Mouse (Mus musculus): Measurements from ENCODE around the gene Tmem131. TPM values are rescaled to one million over a fixed set of nuclear protein-coding genes. Genes with fewer than 3 reads are reported as not detected.

The Tmem131 gene
- polyA plus RNA-seq, 1 experiment from 2014 or later: 6.5 TPM

- Histone ChIP-seq H3K4me2 (no peak overlapping the region), H3K4me3 (no peak overlapping the region), H3K4me1 (peaks cover 15% of the 10 kb centered on the region), H3K9ac (no peak overlapping the region), H3K9me3 (no peaks in the 10 kb centered on the region), H3K36me3 (peaks cover 14% of the 10 kb centered on the region), H3K27ac (replicated peaks) (no peak overlapping the region), H3K27me3 (replicated peaks) (no peaks in the 10 kb centered on the region)
- 72% methylated on average over 4 of the region's 4 CpGs for WGBS
- ATAC-seq (ENCODE audit: extremely low read depth, insufficient number of reproducible peaks, low FRiP score, low TSS enrichment): no peak
Observed at GRCm38 (mm10) chr1:36851392-36851791, 92.1 kb downstream of the Tmem131 start.

- Histone ChIP-seq H3K27me3 (replicated peaks) (no peaks in the 10 kb centered on the region), H3K9ac (no peak overlapping the region), H3K27ac (replicated peaks) (no peak overlapping the region), H3K4me1 (peaks cover 25% of the 10 kb centered on the region), H3K36me3 (peaks cover 5% of the 10 kb centered on the region), H3K4me3 (no peak overlapping the region), H3K9me3 (no peaks in the 10 kb centered on the region), H3K4me2 (no peak overlapping the region)
- no peak for ATAC-seq (ENCODE audit: extremely low read depth, insufficient number of reproducible peaks, low FRiP score, low TSS enrichment)
- WGBS: 76% methylated on average over 1 of the region's 1 CpGs
Observed at GRCm38 (mm10) chr1:36848036-36848435, 95.4 kb downstream of the Tmem131 start.

GRCm38 (mm10) chr1:36847276-36847675, 96.2 kb downstream of the Tmem131 start:
- Histone ChIP-seq H3K4me1 (peaks cover 20% of the 10 kb centered on the region), H3K4me3 (no peak overlapping the region), H3K4me2 (no peak overlapping the region), H3K27ac (replicated peaks) (0 out of 2 replicates have a peak overlapping the region, but pooled peaks have one; percentile 8), H3K36me3 (peaks cover 5% of the 10 kb centered on the region), H3K9ac (no peak overlapping the region), H3K9me3 (no peaks in the 10 kb centered on the region), H3K27me3 (replicated peaks) (no peaks in the 10 kb centered on the region)
- WGBS: 44% methylated on average over 8 of the region's 8 CpGs
- no peak for ATAC-seq (ENCODE audit: extremely low read depth, insufficient number of reproducible peaks, low FRiP score, low TSS enrichment)

GRCm38 (mm10) chr1:36845031-36845430, 98.4 kb downstream of the Tmem131 start:
- no peak overlapping the region for H3K4me2 ChIP-seq
- ATAC-seq (ENCODE audit: extremely low read depth, insufficient number of reproducible peaks, low FRiP score, low TSS enrichment): no peak
- no peak overlapping the region for H3K4me3 ChIP-seq
- H3K27ac ChIP-seq (replicated peaks): no peak overlapping the region
- H3K9me3 ChIP-seq: no peaks in the 10 kb centered on the region
- 25% methylated on average over 5 of the region's 5 CpGs for WGBS
- peaks cover 17% of the 10 kb centered on the region for H3K4me1 ChIP-seq
- H3K9ac ChIP-seq: no peak overlapping the region
- peaks cover 12% of the 10 kb centered on the region for H3K36me3 ChIP-seq
- H3K27me3 ChIP-seq (replicated peaks): no peaks in the 10 kb centered on the region

- Histone ChIP-seq H3K27me3 (replicated peaks) (no peaks in the 10 kb centered on the region), H3K27ac (replicated peaks) (no peak overlapping the region), H3K9me3 (no peaks in the 10 kb centered on the region), H3K4me2 (no peak overlapping the region), H3K36me3 (peaks cover 36% of the 10 kb centered on the region), H3K9ac (no peak overlapping the region), H3K4me1 (peaks cover 10% of the 10 kb centered on the region), H3K4me3 (no peak overlapping the region)
- ATAC-seq (ENCODE audit: extremely low read depth, insufficient number of reproducible peaks, low FRiP score, low TSS enrichment): no peak
- whole genome bisulfite sequencing: 75% methylated on average over 1 of the region's 1 CpGs
Observed at GRCm38 (mm10) chr1:36841806-36842205, 101.7 kb downstream of the Tmem131 start.

GRCm38 (mm10) chr1:36840959-36841358, 102.5 kb downstream of the Tmem131 start:
- no peaks in the 10 kb centered on the region for H3K27me3 ChIP-seq (replicated peaks)
- WGBS: 94% methylated on average over 2 of the region's 2 CpGs
- peaks cover 42% of the 10 kb centered on the region for H3K36me3 ChIP-seq
- H3K4me1 ChIP-seq: peaks cover 10% of the 10 kb centered on the region
- ATAC-seq (ENCODE audit: extremely low read depth, insufficient number of reproducible peaks, low FRiP score, low TSS enrichment): no peak
- no peak overlapping the region for H3K4me2 ChIP-seq
- H3K27ac ChIP-seq (replicated peaks): no peak overlapping the region
- no peak overlapping the region for H3K4me3 ChIP-seq
- H3K9me3 ChIP-seq: no peaks in the 10 kb centered on the region
- H3K9ac ChIP-seq: no peak overlapping the region

GRCm38 (mm10) chr1:36839858-36840257, 103.6 kb downstream of the Tmem131 start:
- Histone ChIP-seq H3K4me2 (no peak overlapping the region), H3K9me3 (no peaks in the 10 kb centered on the region), H3K27me3 (replicated peaks) (no peaks in the 10 kb centered on the region), H3K9ac (no peak overlapping the region), H3K36me3 (peaks cover 53% of the 10 kb centered on the region), H3K4me1 (peaks cover 5% of the 10 kb centered on the region), H3K27ac (replicated peaks) (no peak overlapping the region), H3K4me3 (no peak overlapping the region)
- WGBS: 87% methylated on average over 3 of the region's 3 CpGs
- no peak for ATAC-seq (ENCODE audit: extremely low read depth, insufficient number of reproducible peaks, low FRiP score, low TSS enrichment)

- Histone ChIP-seq H3K4me2 (no peak overlapping the region), H3K4me1 (no peaks in the 10 kb centered on the region), H3K27ac (replicated peaks) (no peak overlapping the region), H3K4me3 (no peak overlapping the region), H3K9me3 (no peaks in the 10 kb centered on the region), H3K36me3 (peaks cover 79% of the 10 kb centered on the region), H3K27me3 (replicated peaks) (no peaks in the 10 kb centered on the region), H3K9ac (no peak overlapping the region)
- 84% methylated on average over 12 of the region's 12 CpGs for WGBS
- ATAC-seq (ENCODE audit: extremely low read depth, insufficient number of reproducible peaks, low FRiP score, low TSS enrichment): no peak
Observed at GRCm38 (mm10) chr1:36836274-36836954, 107.1 kb downstream of the Tmem131 start.

- Histone ChIP-seq H3K27me3 (replicated peaks) (no peaks in the 10 kb centered on the region), H3K9ac (no peak overlapping the region), H3K4me2 (no peak overlapping the region), H3K4me1 (no peaks in the 10 kb centered on the region), H3K27ac (replicated peaks) (no peak overlapping the region), H3K36me3 (peaks cover 74% of the 10 kb centered on the region), H3K4me3 (no peak overlapping the region), H3K9me3 (no peaks in the 10 kb centered on the region)
- ATAC-seq (ENCODE audit: extremely low read depth, insufficient number of reproducible peaks, low FRiP score, low TSS enrichment): no peak
- 93% methylated on average over 3 of the region's 3 CpGs for WGBS
Observed at GRCm38 (mm10) chr1:36835593-36835992, 107.9 kb downstream of the Tmem131 start.

- no peak for ATAC-seq (ENCODE audit: extremely low read depth, insufficient number of reproducible peaks, low FRiP score, low TSS enrichment)
- H3K36me3 ChIP-seq: peaks cover 69% of the 10 kb centered on the region
- WGBS: 92% methylated on average over 7 of the region's 7 CpGs
Observed at GRCm38 (mm10) chr1:36834090-36834489, 109.4 kb downstream of the Tmem131 start.

GRCm38 (mm10) chr1:36830913-36831866, 112.3 kb downstream of the Tmem131 start:
- Histone ChIP-seq H3K36me3 (peaks cover 71% of the 10 kb centered on the region), H3K27ac (replicated peaks) (no peak overlapping the region), H3K9me3 (no peaks in the 10 kb centered on the region), H3K4me3 (no peak overlapping the region), H3K27me3 (replicated peaks) (no peaks in the 10 kb centered on the region), H3K4me1 (no peaks in the 10 kb centered on the region), H3K9ac (no peak overlapping the region), H3K4me2 (no peak overlapping the region)
- WGBS: 67% methylated on average over 14 of the region's 14 CpGs
- ATAC-seq (ENCODE audit: extremely low read depth, insufficient number of reproducible peaks, low FRiP score, low TSS enrichment): no peak

More at GRCm38 (mm10) chr1:36834090-36834489, 109.4 kb downstream of the Tmem131 start:
- H3K4me1 ChIP-seq: no peaks in the 10 kb centered on the region
- H3K27ac ChIP-seq (replicated peaks): no peak overlapping the region
- H3K4me2 ChIP-seq: no peak overlapping the region
- H3K9ac ChIP-seq: no peak overlapping the region
- H3K9me3 ChIP-seq: no peaks in the 10 kb centered on the region
- no peak overlapping the region for H3K4me3 ChIP-seq
- no peaks in the 10 kb centered on the region for H3K27me3 ChIP-seq (replicated peaks)
